Mouse (Mus musculus): ENCODE results near the gene Rab6b.

GRCm38 (mm10) chr9:103086736-103087135 is 24.9 kb upstream of the Rab6b start:
- TF ChIP-seq POLR2A (IDR thresholded peaks at IDR 0.05; ENCODE audit: borderline replicate concordance, extremely low read depth, insufficient read depth, insufficient read length, poor library complexity, severe bottlenecking), result no peak
- no peak for TF ChIP-seq CTCF (IDR thresholded peaks at IDR 0.05; ENCODE audit: borderline replicate concordance, extremely low read depth, insufficient read depth, insufficient read length)

All from brain, embryonic 14.5 days (tissue).